Mouse (Mus musculus): ENCODE results near the gene Fez1.

DNA sequence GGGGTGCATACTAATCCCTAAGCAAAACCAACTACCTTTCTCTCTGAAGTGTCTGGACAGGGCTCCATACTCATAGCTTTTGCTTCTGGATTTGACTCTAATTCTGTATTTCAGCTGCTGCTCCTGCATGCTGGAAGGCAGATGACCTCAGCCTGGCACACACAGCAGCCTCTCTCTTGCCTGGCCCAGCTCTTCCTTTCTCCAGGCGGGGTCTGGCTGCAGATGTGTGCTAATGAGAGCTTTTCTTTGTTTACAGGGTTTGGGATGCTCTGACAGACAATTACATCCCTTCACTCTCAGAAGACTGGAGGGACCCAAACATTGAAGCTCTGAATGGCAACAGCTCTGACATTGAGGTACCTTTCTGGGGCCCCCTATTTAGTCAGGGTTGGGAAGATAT lies 28.4 kb downstream of the Fez1 start:
- TF ChIP-seq GATA1 (IDR thresholded peaks at IDR 0.05; ENCODE audit: borderline replicate concordance, low read length), result no peak
- no peak for TF ChIP-seq FLI1 (IDR thresholded peaks at IDR 0.05; ENCODE audit: low read length)
